Mouse (Mus musculus) liver, embryonic 14.5 days (tissue): ENCODE measurements around the gene Abr.

ENCODE experiments used
- CTCF ChIP-seq: IDR thresholded peaks from 2 replicates; pipeline ENCODE4 v1.5.1; 2016; ENCODE audit warnings: antibody characterized with exemption, low read depth, control low read depth
- EP300 ChIP-seq: IDR thresholded peaks from 2 replicates; pipeline ENCODE4 v1.6.1; 2016; ENCODE audit warnings: antibody characterized with exemption, low read depth

DNA sequence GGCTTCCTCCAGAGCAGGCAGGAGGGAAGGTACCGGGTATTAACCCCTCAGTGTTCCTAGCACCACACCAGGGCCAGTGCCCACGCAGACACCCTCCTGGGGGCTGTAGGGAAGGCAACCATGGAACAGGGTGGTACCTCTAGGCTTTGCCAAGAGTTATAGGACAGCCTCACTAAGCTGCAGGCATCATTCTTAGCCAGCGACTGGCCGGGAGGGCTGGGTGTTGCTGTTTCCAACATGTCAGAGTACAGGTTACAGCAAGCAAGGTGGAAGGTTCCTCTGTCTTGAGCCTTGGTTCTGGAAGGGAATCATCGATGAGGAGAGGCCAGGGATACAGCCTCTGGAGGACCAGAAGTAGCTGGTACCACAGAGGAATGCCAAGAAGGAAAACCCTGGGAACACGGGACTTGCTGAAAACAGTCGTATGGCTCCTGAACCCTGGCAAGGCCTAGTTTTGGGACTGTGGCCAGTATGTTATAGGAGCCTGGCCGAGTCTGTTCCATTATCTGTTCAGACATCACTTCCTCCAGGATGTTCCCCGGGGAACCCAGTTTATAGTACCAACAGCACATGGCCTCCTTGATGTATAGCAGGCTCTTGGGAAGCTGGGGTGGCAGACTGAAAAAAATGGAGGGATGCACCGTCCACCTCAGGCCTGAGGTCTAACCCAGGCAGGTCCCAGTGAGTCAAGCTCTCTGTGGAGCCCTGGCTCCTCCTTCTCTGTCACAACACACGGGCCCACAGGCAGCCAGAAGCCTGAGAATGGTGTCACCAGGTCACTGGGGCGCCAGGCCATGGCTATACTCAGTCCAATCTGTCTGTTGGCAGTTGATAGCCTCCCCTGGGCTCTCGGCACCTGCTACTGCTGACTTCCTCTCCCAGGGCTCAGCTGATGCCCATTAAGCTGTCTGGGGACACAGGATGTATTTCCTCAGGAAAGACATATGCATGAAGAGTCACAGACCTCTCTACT, 112.1 kb downstream of the Abr start:
- TF ChIP-seq CTCF (no peak), EP300 (no peak)
